Mouse (Mus musculus) G1E (cell line): Measurements from ENCODE around the gene Stim2. TPM values are rescaled to one million over a fixed set of nuclear protein-coding genes. Genes with fewer than 3 reads are reported as not detected.

ENCODE experiments used
- ATAC-seq: 2 replicates; pipeline ENCODE4 v1.8.0; 2016; ENCODE audit warnings: mild to moderate bottlenecking; ENCODE audit not compliant: insufficient number of reproducible peaks, poor library complexity, low FRiP score, severe bottlenecking; ENCODE audit errors: extremely low read depth
- DNase-seq: peaks from one replicate; pipeline ENCODE4 v3.0.0; 2012; ENCODE audit warnings: low spot score
- H3K27me3 ChIP-seq: 2 replicates; pipeline ENCODE4 v1.6.1; 2012; ENCODE audit warnings: mild to moderate bottlenecking, low read length, inconsistent platforms; ENCODE audit not compliant: insufficient read depth
- H3K36me3 ChIP-seq: replicated peaks from 2 replicates; pipeline ENCODE3; 2012; ENCODE audit warnings: mild to moderate bottlenecking, inconsistent platforms
- H3K4me1 ChIP-seq: 2 replicates; pipeline ENCODE4 v1.6.1; 2012; ENCODE audit warnings: low read depth, low read length, inconsistent platforms, mixed read lengths; ENCODE audit not compliant: insufficient read depth
- H3K4me3 ChIP-seq: 2 replicates; pipeline ENCODE4 v1.5.1; 2012; ENCODE audit warnings: low read depth, mild to moderate bottlenecking, inconsistent platforms, low read length, moderate library complexity, mixed read lengths
- H3K9me3 ChIP-seq: replicated peaks from 2 replicates; pipeline ENCODE4 v1.6.1; 2012; ENCODE audit warnings: inconsistent platforms
- CTCF ChIP-seq: IDR thresholded peaks from 2 replicates; pipeline ENCODE4 v1.5.1; 2012; ENCODE audit warnings: low read depth, low read length, inconsistent platforms, mixed read lengths
- GATA1 ChIP-seq: IDR thresholded peaks from 2 replicates; pipeline ENCODE4 v1.6.1; 2012; ENCODE audit warnings: borderline replicate concordance, low read length, inconsistent platforms, mixed read lengths
- GATA2 ChIP-seq: IDR thresholded peaks from 2 replicates; pipeline ENCODE4 v1.6.1; 2012; ENCODE audit warnings: low read depth, low read length, inconsistent platforms, borderline replicate concordance
- POLR2AphosphoS5 ChIP-seq: IDR thresholded peaks from 2 replicates; pipeline ENCODE4 v1.6.1; 2012; ENCODE audit warnings: low read depth, low read length, inconsistent platforms; ENCODE audit not compliant: insufficient replicate concordance
- TAL1 ChIP-seq: conservative IDR thresholded peaks from 2 replicates; pipeline ENCODE4 v1.6.1; 2012; ENCODE audit warnings: low read depth, low read length, inconsistent platforms, mixed read lengths
- polyA plus RNA-seq: library from polyadenylated mRNA; stranded (reverse); fragments of >175 nt; gene quantifications from 2 replicates; pipeline ENCODE4 v1.2.3, GENCODE M21; 2012
- total RNA-seq, 2 experiments: library from RNA; stranded (forward) in 1 of 2; stranded (reverse) in 1 of 2; fragments of 200-1000 nt in 1 of 2; fragments of >200 nt in 1 of 2; fragmentation: Nextera tagmentation in 1 of 2; gene quantifications; 2 replicates each; pipeline ENCODE4 v1.2.3; 2014 to 2017

The Stim2 gene
- total and polyA plus RNA-seq, 3 experiments, result 11.2 to 22.9 (median 12.0) TPM

DNA sequence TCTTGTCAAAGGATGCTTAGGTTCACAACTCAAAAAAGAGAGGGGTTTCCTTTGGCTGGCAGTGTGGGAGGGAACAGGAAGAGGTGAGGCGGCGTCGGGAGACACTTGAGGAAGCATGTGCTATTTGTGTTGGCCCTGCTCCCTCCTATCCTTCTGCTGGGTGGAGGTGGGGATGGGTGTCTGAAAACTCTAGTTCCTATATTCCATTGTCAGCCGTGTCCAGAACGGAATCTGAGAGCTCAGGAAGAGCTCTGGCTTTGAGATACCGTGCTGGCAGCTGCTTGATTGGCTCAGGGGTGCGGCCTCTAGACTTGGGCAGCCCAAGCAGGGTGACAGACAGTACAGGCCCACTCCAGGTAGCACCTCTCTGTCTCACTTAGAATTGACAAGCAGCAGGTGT, 28.1 kb upstream of the Stim2 start:
- H3K4me3 ChIP-seq, result no peak overlapping the region
- no peaks in the 10 kb centered on the region for H3K9me3 ChIP-seq
- peaks cover 2% of the 10 kb centered on the region; the same call in 1 of the 2 replicates for H3K4me1 ChIP-seq
- H3K36me3 ChIP-seq, result no peaks in the 10 kb centered on the region
- ATAC-seq (no peak), DNase-seq (no peak)
- TF ChIP-seq TAL1, result no peak
- no peak for TF ChIP-seq GATA1
- no peak for TF ChIP-seq GATA2
- TF ChIP-seq POLR2AphosphoS5, result no peak
- no peak for TF ChIP-seq CTCF
- peaks cover 29% of the 10 kb centered on the region for H3K27me3 ChIP-seq

- Histone ChIP-seq H3K4me1 (peaks cover 2% of the 10 kb centered on the region; the same call in 1 of the 2 replicates), H3K27me3 (peaks cover 26% of the 10 kb centered on the region), H3K36me3 (no peaks in the 10 kb centered on the region), H3K9me3 (no peaks in the 10 kb centered on the region), H3K4me3 (no peak overlapping the region)
- no peak for ATAC-seq
- TF ChIP-seq GATA1 (no peak), POLR2AphosphoS5 (no peak), GATA2 (no peak), TAL1 (no peak), CTCF (no peak)
- DNase-seq, result no peak
These were observed 27.1 kb upstream of the Stim2 start for GRCm38 (mm10) chr5:53971201-53971600.

DNA sequence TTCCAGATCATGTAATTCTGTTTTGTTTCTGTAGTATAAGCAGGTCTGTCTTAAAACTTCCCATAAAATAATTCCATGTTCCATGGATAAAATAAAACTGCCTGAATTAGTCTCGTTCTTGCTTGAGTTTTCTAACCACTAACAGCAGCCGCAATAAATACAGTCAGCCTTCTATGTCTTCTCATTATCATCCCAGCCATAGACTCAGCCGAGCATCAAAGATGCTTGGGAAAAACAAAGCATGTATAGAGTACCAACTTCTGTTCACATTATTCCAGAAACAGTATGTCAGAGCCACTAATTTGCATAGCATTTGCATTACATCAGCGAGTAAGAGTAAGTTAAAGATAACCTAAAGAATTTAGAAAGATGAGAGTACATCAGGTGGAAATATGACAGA, 25.4 kb upstream of the Stim2 start:
- ATAC-seq (no peak), DNase-seq (no peak)
- no peaks in the 10 kb centered on the region for H3K36me3 ChIP-seq
- no peak for TF ChIP-seq TAL1
- no peak for TF ChIP-seq CTCF
- peaks cover 32% of the 10 kb centered on the region for H3K27me3 ChIP-seq
- peaks cover 2% of the 10 kb centered on the region; the same call in 1 of the 2 replicates for H3K4me1 ChIP-seq
- no peaks in the 10 kb centered on the region for H3K9me3 ChIP-seq
- no peak overlapping the region for H3K4me3 ChIP-seq

- Histone ChIP-seq H3K4me1 (no peaks in the 10 kb centered on the region), H3K4me3 (no peak overlapping the region), H3K36me3 (no peaks in the 10 kb centered on the region), H3K9me3 (no peaks in the 10 kb centered on the region), H3K27me3 (peaks cover 18% of the 10 kb centered on the region; the same call in 1 of the 2 replicates)
- TF ChIP-seq GATA2, result no peak
- no peak for TF ChIP-seq CTCF
- no peak for TF ChIP-seq GATA1
- no peak for TF ChIP-seq POLR2AphosphoS5
- TF ChIP-seq TAL1, result no peak
- no peak for ATAC-seq
- DNase-seq, result no peak
These were observed 21.8 kb upstream of the Stim2 start for GRCm38 (mm10) chr5:53976497-53976896.

DNA sequence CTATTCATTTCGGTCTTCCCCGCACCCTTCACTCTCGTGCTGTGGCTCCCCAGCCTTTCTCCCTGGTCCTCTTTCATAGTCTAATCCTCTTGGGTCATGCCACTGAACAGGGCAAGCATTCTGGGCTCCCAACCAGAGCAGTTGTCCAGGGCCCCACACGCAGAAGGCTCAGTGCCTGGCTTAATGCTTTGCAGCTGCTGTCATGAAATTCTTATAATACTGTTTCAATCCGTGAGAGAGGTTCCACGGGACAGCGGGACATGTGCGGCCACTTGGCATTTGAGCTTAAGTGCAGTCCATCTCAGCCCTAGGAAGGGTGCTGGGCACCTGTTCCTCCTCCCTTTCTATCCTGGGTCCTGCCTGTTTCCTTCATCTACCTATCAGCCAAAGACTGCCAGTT, 21.2 kb upstream of the Stim2 start:
- no peaks in the 10 kb centered on the region for H3K4me1 ChIP-seq
- TF ChIP-seq GATA1, result no peak
- H3K4me3 ChIP-seq, result no peak overlapping the region
- peaks cover 16% of the 10 kb centered on the region; the same call in 1 of the 2 replicates for H3K27me3 ChIP-seq
- H3K36me3 ChIP-seq, result no peaks in the 10 kb centered on the region
- DNase-seq (no peak), ATAC-seq (no peak)
- no peaks in the 10 kb centered on the region for H3K9me3 ChIP-seq

DNA sequence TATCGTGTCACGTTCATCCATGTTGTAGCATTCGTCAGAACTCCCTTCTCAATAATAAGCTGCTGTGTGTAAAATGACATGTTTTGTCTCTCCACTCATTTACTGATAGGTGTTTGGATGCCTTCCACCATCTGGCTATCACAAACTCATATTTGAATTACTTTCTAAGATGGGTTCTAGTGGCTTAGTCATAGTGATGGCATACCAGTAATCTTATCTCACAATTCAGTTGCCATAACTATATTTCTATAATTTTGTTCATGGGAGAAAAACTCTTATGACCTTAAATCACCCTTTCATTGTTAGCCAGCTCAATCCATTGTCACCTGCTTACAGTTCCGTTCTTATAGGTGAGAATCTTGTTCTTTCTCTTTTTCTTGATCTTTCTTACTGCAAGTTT, 14.9 kb upstream of the Stim2 start:
- ATAC-seq (no peak), DNase-seq (no peak)
- H3K4me3 ChIP-seq, result no peak overlapping the region

DNA sequence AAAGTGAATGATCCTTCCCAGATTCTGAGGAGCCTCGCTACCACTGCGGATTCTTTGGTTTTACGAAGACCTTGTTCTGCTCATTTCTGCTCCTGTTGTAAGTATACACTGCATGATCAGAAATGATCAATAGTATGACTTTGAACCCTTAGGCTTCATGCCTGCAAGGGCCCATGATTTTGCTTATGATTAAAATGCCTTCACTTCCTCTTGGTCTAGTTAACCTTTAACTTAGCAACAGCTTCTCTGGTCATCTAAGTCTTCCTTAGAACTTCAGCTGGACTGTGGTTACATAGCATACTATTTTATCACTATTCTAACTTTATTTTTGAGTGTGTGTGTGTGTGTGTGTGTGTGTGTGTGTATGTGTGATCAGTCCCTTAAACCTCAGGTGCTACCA, 12.7 kb upstream of the Stim2 start:
- H3K36me3 ChIP-seq, result no peaks in the 10 kb centered on the region
- ATAC-seq (no peak), DNase-seq (no peak)
- H3K4me1 ChIP-seq, result no peaks in the 10 kb centered on the region
- TF ChIP-seq TAL1 (no peak), GATA1 (no peak), CTCF (no peak), GATA2 (no peak)
- H3K27me3 ChIP-seq, result peaks cover 11% of the 10 kb centered on the region
- no peaks in the 10 kb centered on the region for H3K9me3 ChIP-seq
- no peak overlapping the region for H3K4me3 ChIP-seq

More for the DNA sequence above, 14.9 kb upstream of the Stim2 start:
- TF ChIP-seq GATA2, result no peak
- no peak for TF ChIP-seq GATA1
- no peak for TF ChIP-seq TAL1
- no peak for TF ChIP-seq CTCF
- Histone ChIP-seq H3K27me3 (peaks cover 14% of the 10 kb centered on the region), H3K36me3 (no peaks in the 10 kb centered on the region), H3K4me1 (no peaks in the 10 kb centered on the region), H3K9me3 (no peaks in the 10 kb centered on the region)
